Mouse (Mus musculus) left cerebral cortex, adult 8-10 months (tissue): ENCODE measurements at regions not wholly inside any gene's neighbourhood (a gene's known extent, or its start where the extent isn't known, plus 50 kb on each side); places are given as distances from the start of the nearest gene placed in this dataset.

Source experiments
- DNase-seq, 2 experiments: peaks; one replicate each; pipeline ENCODE4 v3.0.0; 2022; ENCODE audit warnings: low spot score in 2 of 2

- no peak for DNase-seq
Measured at GRCm38 (mm10) chr1:90502771-90503540, 99.8 kb upstream of the Cops8 start.

DNA sequence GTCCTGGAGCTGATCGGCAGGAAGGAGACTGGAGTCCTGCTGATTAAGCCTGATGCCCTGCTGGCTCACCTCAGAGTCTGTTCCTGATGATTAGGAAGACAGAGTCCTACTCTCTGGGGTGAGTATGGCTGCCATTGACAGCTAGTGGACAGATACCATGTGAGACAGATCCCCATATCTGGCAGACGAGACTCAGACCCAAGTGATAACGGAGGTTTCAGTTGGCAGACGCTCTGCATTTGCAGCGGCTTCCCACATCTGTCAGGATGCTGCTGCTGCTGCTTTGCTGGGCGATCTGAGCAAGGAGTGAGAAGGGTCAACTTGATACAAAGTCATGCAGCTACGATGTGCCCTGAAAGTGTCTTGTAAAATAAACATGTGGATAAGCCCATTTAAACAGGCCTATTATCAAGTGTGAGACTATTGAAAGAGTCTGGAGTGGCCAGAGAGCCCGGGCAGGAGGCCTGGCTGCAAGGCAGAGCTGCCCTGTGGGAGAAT, 98.1 kb upstream of the Cops8 start:
- no peak for DNase-seq

DNA sequence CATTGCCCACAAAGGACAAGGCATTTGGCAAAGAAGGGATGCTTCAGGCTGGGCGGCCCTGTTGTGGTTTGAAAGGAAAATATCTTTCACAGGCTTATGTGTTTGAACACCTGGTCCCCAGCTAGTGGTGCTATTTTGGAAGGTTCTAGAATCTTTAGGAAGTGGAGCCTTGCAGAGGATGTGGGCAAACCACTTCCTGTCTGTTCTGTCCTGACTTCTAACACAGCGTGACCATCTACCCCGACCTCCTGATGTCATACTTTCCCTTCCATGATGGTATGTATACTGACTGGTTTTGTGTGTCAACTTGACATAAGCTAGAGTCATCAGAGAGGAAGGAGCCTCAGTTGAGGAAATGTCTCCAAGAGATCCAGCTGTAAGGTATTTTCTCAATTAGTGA, 97.2 kb upstream of the Cops8 start:
- no peak for DNase-seq

GRCm38 (mm10) chr1:90506582-90506981, 96.2 kb upstream of the Cops8 start:
- no peak for DNase-seq

DNA sequence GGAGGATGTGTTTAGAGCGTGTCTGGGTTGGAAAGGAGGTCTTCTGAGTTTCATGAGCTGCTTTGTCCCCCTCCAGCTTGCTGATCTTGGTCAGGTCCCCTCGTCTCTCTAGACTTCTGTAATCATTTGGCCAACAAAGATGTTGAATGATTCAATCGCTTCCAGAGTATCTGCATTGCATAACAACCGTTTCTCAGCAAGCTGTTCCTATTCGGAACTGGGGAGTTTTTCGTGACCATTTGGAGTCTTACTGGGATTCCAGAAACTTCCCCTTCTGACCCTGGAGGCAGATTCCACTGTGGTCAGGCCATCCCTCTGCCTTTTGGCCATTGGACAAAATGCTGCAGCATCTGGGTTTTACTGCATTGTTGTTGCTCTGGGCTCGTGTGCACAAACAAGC, 93.4 kb upstream of the Cops8 start:
- no peak for DNase-seq

- DNase-seq, result no peak
Measured at GRCm38 (mm10) chr1:90513442-90514070, 89.2 kb upstream of the Cops8 start.

DNA sequence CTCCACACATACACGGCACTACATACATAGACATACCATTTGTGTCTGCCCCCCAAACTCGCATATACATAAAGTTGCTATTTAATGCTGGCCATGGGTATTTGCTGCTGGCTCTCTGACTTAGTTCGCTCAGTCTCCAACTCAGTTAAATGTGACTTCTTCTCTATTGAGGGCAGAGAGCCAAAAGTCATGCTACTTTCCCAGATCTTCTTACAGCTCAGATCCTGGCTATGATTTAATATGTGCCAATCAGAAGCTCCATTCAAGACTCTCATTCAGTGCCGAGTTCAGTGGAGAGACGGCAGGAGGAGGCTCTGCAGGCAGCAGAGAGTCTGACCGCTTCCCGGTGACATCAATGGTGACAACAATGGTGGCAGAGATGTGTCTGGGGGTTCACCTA, 88.6 kb upstream of the Cops8 start:
- DNase-seq, result no peak

DNA sequence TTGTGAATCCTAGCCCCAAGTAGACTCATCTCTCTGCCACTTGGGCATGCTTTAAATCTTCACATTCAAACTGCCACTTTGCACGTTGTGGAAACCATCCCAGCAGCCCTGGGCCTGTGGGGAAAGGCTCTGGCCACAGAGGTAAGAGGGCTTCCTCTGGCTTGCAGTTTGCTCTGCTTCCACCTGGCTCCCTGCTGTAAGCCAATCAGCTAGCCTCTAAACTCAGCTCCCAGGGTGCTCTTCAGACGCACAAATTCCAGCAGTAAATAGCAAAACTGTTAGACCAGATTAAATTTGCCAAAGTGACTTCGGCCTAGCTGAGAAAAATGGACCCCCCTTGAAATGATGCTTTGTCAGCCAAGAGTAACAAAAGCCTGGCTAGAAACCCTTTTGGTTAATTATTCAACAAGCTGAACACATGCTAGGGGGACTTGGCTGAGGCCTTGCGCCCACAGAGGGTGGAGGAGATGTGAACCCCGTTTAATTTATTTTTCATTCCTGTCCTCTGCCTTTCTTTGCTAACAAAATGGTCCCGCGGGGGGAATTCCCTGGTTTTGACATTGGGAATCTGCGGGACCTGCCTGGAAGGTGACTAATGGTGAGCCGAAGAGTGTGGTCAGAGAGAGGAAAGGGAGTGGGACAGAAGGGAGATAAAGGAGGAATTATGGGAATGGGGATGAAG, 84.1 kb upstream of the Cops8 start:
- no peak for DNase-seq

DNA sequence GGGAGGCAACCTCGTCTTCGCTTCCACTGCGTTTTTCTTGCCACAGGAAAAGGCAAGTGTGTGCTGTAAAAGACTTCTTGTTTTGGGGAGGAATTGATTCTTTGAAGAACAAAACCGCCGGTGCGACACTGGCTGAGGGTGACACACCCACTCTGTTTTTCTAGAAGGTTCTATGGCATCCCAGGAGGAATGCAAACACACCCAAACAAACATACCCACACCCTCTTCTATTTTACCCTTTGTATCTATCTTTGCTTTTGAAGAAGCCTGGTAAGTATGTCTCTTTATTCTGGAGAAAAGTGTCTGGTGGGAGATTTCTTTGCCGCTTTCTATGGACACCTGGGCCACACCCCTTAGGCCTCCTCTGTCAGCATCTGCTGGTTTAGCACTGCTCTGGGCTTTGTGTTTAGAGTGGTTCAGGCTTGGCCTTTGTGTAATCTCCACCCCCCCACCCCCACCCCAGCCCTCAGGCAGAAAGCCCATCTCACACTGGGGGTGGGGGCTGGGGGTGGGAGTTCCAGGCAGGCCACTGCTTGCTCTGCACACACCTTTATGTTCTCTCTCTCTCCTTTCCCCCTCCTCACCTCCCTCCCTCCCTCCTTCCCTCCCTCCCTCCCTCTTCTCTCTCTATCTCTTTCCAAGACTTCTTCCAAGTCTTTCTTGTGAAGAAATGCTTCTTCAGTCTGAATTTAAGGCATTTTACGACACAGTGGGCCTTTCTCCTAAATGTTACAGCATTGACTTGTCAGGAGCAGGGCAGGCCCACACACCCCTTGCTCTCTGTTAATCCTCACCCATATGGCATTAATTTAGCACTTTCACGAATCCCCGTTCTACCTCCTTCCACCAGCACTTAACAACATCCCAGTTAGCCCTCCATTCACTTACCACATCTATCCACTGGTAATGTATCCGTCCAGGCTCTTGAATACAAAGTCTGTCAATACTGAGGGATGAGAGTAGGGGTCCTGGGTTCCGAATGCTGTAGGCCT, 83.2 kb upstream of the Cops8 start:
- no peak for DNase-seq

DNA sequence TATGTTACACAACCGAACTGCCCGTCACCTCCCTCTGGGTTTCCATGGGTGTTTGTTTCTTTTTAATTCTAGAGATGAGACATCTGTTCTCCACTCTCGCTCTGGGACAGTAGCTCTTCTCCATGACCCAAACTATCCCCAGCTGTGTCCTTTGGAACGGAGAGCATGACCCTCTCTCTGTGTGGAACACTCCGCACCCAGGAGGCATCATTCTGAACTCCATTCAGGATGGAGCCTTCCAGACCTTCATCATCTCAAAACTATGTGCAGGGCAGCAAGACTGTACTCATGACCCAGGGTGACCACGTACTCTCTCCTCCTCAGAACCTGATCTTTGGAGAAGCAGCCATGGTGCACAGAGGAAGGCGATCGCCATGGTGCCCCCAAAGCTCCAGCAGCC, 80.5 kb upstream of the Cops8 start:
- DNase-seq, result no peak

- no peak for DNase-seq
Measured at GRCm38 (mm10) chr1:90524641-90525220, 78.0 kb upstream of the Cops8 start.

DNA sequence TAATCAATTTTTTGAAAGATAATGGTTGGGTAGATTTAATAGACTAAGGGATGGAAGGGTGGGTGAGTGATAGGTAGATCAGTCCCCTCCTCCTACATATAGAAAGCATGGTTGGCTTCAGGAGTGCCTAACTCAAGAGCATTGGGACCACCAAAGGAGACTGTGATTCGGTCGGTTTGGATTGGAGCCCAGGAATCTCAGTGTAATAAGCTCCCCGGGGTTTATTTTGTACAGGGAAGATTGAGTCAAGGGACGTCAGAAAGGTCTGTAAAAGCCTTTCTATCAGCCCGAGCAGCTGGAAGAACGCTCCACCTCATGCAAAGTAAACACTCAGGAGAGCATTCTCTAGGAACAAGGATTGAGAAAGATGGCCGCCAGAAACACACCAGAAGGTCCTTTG, 76.5 kb upstream of the Cops8 start:
- no peak for DNase-seq

GRCm38 (mm10) chr1:90527947-90528717, 74.6 kb upstream of the Cops8 start:
- DNase-seq, result no peak

DNA sequence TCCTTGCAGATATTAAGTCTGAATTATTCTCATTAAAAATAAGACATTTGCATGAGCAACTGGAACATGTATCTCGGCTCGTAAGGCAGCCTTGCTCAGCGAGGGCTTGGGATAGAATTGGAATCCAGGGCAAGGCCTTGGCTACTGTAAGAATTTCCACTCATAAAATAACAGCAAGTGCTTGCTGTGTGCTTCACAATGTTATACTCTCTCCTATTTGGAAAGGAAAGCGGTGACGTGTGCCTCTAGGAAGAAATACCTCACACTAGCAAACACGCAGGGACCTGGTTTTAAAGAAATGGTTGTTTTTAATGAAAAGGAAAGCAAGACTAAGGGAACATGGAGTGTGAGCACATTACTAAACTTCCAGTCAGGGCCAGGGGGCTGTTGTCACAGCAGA, 69.3 kb upstream of the Cops8 start:
- no peak for DNase-seq

DNA sequence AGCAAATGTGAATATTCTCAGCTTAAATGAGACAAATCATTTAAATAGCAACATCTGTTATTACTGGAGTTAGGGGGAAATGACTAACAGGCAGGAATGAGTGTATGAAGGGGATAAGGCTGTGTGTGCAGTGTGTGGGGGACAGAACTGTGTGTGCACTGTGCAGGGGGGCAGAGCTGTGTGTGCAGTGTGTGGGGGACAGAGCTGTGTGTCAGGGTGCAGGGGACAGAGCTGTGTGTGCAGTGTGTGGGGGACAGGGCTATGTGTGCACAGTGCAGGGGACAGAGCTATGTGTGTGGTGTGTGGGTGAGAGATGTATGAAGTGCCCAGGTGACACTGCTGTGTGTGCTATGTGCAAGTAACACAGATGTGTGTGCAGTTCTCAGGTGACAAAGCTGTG, 66.7 kb upstream of the Cops8 start:
- no peak for DNase-seq

GRCm38 (mm10) chr1:90543801-90544795, 58.7 kb upstream of the Cops8 start:
- no peak for DNase-seq

DNA sequence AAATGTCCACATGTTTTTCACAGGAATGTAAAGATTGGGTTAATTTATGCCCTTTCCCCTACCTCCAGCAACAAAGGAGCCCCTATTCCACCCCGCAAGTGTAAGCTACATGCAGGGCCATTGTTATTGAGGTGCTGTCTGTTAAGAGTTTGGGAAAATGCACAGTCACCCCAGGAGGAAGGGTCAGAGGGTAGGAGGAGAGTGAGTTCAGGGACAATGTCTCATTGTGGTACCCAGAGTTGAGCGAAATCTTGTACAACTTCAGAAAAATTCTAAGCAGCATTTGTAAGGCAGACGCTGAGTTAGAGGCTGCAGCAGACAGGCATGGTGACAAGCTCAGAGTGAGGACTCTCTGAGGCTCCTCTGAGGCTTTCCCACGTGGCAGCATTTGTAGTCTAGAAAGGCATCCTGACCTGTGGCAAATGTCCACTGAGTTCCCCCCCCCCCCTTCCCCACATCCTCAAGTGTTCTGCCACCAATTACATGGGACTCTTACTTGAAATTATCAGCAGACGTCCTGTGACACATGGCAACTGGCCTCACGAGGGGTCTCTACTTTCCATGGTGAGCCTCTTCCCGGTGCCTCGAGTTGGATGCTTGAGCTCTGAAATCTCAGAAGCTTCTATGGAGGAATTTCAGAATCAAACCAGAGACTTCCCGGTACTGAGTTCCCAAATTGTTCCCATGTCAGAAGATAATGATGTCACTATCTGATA, 57.8 kb upstream of the Cops8 start:
- no peak for DNase-seq

DNA sequence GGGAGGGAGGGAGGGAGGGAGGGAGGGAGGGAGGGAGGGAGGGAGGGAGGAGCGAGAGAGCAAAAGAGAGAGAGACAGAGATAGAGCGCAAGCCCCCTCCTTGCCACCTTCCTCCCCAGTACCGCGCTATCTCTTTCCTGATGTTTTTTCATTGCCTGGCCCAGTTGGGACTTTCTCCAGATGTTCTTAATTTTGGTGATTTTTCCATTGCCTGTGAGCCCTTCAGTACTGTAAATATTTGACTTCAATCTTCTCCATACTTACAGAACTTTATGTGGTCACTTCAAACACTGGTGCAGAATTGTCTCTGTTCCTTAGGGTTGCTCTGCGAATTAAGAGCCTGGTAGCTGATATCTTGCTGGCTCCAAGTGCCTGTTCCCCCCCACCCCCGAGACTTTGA, 50.1 kb upstream of the Cops8 start:
- DNase-seq, result no peak
